Mouse (Mus musculus) inflammation-experienced regulatory T-cells, adult 6 months (primary cell): Measurements from ENCODE around the gene Hsd3b7. TPM values are rescaled to one million over a fixed set of nuclear protein-coding genes. Genes with fewer than 3 reads are reported as not detected.
"Not testable (repeated sequence)": the region's sequence is repeated elsewhere in the genome, so short reads cannot be mapped to it uniquely, and the experiment has no call there.

Experiments used
- ATAC-seq: one replicate; pipeline ENCODE4 v1.8.0; 2017
- polyA plus RNA-seq, 3 experiments: library from polyadenylated mRNA; unstranded; fragments of 100-300 nt; shearing (Covaris generic); gene quantifications; one replicate each; pipeline ENCODE4 v1.2.1; 2017

Hsd3b7 gene
- polyA plus RNA-seq: 1 to 10 TPM; 3.6 to 5.5 (median 5.2) TPM

GRCm38 (mm10) chr7:127800435-127801009 lies at the start of gene Hsd3b7:
TSS of gene Hsd3b7 (plus strand) at chr7:127800604.
- peak; percentile 64 for ATAC-seq

GRCm38 (mm10) chr7:127751619-127752018 lies 48.8 kb upstream of the Hsd3b7 start:
- no peak for ATAC-seq

DNA sequence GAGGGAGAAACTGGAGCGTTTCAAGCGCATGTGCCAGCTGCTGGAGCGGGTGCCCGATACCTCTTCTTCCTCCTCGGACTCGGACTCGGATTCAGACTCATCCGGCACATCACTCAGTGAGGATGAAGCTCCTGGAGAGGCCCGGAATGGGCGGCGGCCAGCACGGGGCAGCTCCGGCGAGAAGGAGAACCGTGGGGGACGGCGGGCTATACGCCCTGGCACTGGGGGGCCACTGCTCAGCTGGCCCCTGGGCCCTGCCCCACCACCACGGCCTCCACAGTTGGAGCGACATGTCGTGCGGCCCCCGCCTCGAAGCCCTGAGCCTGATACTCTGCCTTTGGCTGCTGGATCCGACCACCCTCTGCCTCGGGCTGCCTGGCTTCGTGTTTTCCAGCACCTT lies 48.3 kb upstream of the Hsd3b7 start:
- ATAC-seq: no peak

DNA sequence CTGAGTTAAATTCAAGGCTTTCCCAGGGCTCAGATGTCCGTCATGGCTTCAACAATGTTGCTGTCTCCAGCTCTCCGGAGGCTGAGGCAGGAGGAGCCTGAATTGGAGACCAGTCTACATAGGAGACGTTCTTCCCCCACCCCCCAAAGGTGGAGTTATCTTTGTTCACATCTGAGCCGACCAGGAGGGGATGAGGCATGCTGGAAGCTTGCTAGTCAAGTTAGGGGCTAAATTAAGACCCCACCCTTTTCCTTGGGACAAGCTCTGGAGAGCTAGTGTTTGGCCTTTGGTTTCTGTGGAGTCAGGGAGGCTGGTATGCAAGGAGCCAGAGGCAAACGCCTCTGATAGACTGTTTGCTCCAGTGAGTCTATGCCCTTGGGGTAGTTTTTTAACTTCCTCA lies 47.2 kb upstream of the Hsd3b7 start:
- ATAC-seq: no peak

GRCm38 (mm10) chr7:127753741-127754140 lies 46.7 kb upstream of the Hsd3b7 start:
- ATAC-seq: no peak

DNA sequence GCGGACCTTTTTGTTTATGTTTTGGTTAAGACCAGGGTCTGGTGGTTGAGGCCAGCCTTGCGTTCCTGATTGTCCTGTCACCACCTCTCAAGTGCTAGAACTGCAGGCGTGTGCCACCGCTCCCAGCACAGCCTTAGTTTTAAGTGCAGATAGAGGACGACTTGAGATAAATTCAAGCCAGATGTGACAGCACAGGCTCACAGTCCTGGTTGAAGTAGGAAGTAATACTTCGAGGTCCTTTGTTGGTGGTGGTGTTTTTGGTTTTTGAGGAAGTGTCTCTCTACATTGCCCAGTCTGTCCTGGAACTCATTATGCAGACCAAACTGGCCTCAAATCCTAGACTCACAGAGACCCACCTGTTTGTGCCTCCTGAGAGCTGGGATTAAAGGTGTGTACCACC lies 40.7 kb upstream of the Hsd3b7 start:
- no peak for ATAC-seq

GRCm38 (mm10) chr7:127760478-127760877 lies 39.9 kb upstream of the Hsd3b7 start:
- no peak for ATAC-seq

DNA sequence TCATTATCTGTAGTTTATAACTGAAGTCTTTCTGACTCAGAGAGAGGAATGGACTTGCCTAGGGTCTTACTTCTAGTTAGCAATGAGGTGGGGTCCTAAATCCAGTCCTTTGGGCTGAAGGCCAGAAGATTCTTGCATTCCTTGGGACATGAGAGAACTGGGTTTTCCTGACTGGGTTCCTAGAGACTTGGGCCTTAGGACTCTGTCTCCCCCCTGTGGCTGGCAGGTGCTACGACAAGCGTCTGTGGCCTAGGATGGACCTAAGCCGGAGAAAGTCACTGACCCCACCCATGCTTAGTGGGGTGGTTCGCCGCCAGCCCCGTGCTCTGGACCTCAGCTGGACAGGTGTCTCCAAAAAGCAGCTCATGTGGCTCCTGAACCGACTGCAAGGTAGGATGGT lies 39.4 kb upstream of the Hsd3b7 start:
- no peak for ATAC-seq

- no peak for ATAC-seq
These were observed 36.8 kb upstream of the Hsd3b7 start for GRCm38 (mm10) chr7:127763642-127764041.

GRCm38 (mm10) chr7:127765756-127766155 lies 34.6 kb upstream of the Hsd3b7 start:
- no peak for ATAC-seq

GRCm38 (mm10) chr7:127766851-127767609 lies 33.4 kb upstream of the Hsd3b7 start:
- ATAC-seq: no peak

DNA sequence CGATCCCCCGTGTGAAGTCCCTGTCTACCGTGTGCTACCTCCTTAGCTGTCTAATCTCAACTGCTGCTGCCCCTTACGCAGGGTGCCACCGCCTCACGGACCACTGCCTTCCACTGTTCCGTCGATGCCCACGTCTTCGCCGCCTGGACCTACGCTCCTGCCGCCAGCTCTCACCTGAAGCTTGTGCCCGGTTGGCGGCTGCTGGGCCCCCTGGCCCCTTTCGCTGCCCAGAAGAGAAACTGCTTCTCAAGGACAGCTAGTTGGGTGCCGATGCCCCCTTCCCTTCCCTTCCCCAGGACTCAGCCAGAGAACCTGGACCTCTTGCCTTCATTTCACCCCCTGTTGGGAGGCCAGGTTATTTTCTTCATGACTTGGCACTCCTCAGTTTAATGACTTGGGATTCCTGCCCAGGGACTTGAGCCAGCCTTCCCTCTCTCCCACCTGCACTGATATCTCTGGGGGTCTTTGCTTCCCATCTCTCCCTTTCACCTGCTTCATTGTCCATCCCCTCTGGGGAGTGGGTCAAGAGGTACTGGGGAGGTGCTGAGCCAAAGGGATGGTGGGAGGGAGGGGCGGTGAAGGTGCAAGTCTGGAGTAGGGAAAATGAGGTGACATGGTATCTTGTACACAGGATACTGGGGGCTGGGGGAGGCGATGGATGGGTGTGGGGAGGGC lies 32.6 kb upstream of the Hsd3b7 start:
- no peak for ATAC-seq

DNA sequence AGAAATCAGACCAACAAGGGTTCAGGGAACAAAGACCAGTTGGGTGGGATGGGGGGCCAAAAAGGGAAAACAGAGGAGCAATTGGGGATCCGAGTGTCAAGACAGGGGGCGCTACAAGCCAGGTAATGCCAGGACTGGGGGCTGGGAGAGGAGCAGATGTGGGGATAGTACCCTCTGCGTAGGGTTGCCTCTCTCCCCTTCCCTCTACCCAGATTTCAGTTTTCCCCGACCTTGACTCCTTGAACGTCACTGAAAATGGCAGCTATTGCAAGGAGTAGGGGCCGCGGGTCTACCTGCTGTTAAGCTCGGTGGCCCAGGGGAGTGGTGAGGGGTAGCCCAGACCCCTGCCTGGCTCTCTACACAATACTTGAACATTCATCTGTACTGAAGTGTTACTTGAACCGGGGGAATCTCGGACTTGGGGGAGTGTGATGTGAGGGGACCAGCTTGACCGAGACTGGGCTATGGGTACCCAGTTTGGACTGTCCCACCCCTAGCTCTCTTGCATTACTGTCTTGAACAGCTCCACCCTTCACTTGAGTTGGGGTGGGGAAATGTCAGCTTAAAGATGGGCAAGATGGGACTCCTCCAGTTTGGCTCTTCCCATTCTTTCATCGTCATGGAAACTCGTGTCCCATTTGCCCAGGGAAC lies 31.9 kb upstream of the Hsd3b7 start:
- ATAC-seq: no peak

GRCm38 (mm10) chr7:127768997-127769593 lies 31.3 kb upstream of the Hsd3b7 start:
- ATAC-seq: peak; percentile 70

DNA sequence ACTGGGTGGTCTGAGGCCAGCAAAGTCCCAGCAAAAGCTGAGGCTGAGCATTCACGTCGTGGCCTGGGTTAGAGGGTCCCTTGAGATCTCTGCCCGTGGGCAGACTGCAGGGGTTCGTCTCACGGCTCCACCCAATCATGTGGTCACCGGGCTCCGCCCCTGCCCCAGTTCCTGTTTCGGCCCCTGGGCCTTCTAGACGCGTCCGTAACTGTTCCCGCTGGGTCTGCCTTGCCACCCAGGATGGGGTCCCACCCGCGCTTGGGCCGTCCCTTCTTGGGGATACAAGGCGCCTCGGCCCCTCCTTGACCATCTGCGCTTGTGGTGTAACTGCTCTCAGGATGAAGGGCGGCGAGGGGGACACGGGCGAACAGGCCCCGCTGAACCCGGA lies 30.8 kb upstream of the Hsd3b7 start, which contains the start of gene Orai3:
TSS of gene Orai3 (plus strand) at position 165 of the 388 bp plus-strand sequence.
- peak; percentile 30 for ATAC-seq

DNA sequence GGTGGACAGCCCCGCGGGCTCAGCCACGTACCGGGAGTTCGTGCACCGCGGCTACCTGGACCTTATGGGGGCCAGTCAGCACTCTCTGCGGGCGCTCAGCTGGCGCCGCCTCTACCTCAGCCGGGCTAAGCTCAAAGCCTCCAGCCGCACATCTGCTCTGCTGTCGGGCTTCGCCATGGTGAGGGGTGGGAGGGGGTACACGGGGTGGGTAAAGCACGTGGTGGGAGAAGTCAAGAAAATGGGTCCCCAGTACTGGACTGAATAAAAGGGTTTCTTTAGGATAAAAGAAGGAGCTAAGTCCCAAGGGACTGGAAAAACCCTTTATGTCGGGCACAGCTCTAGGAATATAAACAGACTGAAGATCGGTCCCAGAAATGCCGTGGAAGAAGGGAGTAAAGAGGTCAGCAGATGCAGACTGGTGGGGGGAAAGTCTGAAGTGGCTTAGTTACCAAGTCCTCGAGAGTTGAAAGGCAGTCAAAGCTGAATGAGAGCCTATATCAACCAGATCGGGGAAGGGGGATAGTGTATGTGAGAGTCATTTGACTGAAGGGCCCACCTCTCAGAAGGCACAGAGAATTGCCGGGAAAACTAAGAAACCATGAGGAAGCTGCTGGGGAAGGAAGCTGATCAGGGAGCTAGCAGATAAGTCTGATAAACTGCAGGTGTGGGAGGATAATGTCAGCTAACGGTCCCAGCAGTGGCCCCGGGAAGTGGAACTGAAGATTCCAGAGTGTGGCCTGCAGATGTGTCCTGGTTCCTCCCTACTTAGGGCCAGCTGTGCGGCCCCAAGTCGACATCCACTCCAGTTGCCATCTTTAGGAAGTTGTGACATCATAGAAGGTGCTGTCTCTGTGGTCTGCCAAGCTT lies 30.1 kb upstream of the Hsd3b7 start:
- ATAC-seq: no peak

GRCm38 (mm10) chr7:127771262-127771661 lies 29.1 kb upstream of the Hsd3b7 start:
- ATAC-seq: no peak

- no peak for ATAC-seq
These were observed 28.3 kb upstream of the Hsd3b7 start for GRCm38 (mm10) chr7:127772080-127772479.

DNA sequence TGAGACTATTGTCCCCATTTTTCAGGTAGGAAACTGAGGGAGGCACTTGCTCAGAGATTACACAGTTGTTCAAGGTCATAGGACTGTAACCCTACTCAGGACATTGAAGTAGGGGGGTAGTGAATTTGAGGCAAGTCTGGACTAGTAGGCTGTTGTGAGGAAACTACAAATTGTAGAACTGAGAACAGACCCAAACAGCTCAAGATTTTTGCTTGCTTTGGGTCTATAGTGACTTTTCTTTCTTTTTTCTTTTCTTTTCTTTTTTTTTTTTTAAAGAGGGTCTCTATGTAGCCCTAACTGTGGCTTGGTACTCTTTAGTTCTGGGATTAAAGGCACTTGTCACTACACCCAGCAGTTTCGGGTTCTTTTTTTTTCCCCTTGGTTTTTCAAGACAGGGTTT lies 27.8 kb upstream of the Hsd3b7 start:
- ATAC-seq: no peak

- ATAC-seq: no peak
These were observed 26.6 kb upstream of the Hsd3b7 start for GRCm38 (mm10) chr7:127773664-127774384.

DNA sequence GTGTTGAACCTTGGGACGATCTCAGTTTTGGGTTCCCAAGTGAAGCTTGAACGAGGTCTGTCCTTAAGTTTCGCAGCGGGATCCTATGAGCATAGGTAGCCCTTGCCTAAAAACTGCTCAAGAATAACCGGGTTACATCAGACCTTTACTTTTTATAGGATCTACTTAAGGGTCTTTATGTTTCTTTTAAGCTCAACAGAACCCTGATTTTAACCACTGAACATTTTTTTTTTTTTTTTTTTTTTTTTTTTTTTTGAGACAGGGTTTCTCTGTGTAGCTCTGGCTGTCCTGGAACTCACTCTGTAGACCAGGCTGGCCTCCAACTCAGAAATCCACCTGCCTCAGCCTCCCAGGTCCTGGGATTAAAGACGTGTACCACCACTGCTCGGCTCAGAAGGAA lies 24.6 kb upstream of the Hsd3b7 start:
- not testable (repeated sequence) for ATAC-seq
